Mouse (Mus musculus): ENCODE measurements around the gene Papln. TPM values are rescaled to one million over a fixed set of nuclear protein-coding genes. Genes with fewer than 3 reads are reported as not detected.
A peak's percentile ranks its signal among the peaks of the same experiment; 100 is the strongest.

Papln gene
- total RNA-seq, 2 experiments from 2014 or later: 23.1 to 26.2 TPM

GRCm38 (mm10) chr12:83795051-83795450, 31.6 kb downstream of the Papln start:
- no peak for DNase-seq (ENCODE audit: extremely low spot score in 1 of 2, low spot score in 2 of 2)
- intact Hi-C loops (cut with DNase I): no loop called here

DNA sequence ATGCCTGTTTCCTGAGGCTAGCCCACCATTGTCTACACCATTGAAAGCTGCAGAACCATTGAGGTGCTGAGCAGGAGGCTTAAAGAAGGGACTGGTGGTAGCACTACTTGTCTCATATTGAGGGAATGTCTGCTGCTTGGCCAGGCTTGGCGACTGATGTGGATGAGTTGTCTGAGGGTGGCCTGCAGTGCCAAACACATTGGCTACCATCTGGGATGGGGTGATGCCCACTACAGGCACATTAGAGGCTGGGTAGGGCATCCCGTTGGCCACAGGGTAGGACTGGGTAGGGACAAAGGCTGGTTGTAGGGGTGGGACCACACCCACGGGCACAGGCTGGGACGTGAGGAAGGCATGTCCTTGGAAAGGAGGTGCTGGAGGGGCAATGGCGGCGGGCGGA, 32.2 kb downstream of the Papln start:
- DNase-seq (ENCODE audit: extremely low spot score in 1 of 2, low spot score in 2 of 2): no peak
- intact Hi-C loops (cut with DNase I): no loop called here

DNA sequence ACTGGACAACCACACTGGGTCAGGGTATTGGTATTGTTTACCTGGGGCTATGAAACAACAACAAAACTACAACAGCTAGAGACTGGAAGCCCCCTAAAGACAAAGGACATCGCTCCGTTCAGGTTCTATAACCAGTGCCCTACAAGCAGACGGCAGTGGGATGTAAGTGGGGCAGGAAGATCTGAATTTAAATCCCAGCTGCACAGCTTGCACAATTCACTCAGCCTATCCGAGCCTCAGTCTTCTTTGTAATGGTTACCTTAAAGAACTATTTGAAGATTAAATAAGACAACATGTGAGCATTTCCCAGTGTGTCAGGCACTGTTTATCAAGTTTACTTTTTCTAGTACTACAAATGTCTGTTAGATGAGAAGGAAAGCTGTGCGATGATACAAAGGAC, 34.9 kb downstream of the Papln start:
- intact Hi-C loops (cut with DNase I): no loop called here
- DNase-seq (ENCODE audit: extremely low spot score in 1 of 2, low spot score in 2 of 2): no peak

- intact Hi-C loops (cut with DNase I): no loop called here
Observed at GRCm38 (mm10) chr12:83800943-83801342, 37.5 kb downstream of the Papln start.

DNA sequence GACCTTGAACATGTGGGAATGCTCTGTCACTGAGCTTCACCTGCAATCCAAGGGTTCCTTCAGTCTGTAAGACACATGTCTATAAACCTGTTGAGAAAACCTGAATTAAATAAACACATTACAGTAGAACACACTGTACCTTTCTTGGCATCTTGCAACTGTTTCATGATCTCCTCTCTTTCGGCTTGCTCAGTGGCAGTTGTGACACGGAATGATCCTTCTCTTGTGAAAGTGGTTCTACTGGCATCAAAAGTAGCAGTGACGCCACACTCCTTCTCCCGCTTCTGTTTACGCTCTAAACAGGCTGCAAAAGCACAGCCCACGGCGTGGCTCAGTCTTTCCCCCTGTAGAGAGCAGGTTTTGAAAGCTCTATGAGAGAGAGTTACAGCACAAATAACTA, 40.2 kb downstream of the Papln start:
- DNase-seq (ENCODE audit: extremely low spot score in 1 of 2, low spot score in 2 of 2): no peak
- intact Hi-C loops (cut with DNase I): no loop called here

More at GRCm38 (mm10) chr12:83800943-83801342, 37.5 kb downstream of the Papln start:
- peak in 1 of 2 experiments; percentile 42 for DNase-seq (ENCODE audit: extremely low spot score in 1 of 2, low spot score in 2 of 2)

DNA sequence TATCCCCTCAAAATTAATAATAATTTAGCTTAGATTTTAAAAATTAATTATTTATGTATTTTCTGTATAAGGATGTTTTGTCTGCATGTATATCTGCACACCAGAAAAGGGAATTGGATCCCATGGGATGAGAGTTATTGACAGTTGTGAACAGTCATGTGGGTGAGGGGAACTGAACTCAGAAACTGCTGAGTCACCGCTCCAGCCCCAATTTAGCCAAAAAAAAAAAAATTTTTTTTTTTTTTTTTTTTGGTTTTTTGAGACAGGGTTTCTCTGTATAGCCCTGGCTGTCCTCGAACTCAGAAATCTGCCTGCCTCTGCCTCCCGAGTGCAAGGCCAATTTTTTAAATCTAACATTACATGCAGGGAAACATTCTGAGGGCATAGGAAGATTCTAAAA, 48.5 kb downstream of the Papln start:
- intact Hi-C loops (cut with DNase I): no loop called here
- DNase-seq (ENCODE audit: extremely low spot score in 1 of 2, low spot score in 2 of 2): no peak

GRCm38 (mm10) chr12:83816616-83817015, 53.2 kb downstream of the Papln start:
- intact Hi-C loops (cut with DNase I): no loop called here
- no peak for DNase-seq (ENCODE audit: extremely low spot score in 1 of 2, low spot score in 2 of 2)

- intact Hi-C loops (cut with DNase I): no loop called here
- no peak for DNase-seq (ENCODE audit: extremely low spot score in 1 of 2, low spot score in 2 of 2)
Observed at GRCm38 (mm10) chr12:83830424-83830823, 67.0 kb downstream of the Papln start.

DNA sequence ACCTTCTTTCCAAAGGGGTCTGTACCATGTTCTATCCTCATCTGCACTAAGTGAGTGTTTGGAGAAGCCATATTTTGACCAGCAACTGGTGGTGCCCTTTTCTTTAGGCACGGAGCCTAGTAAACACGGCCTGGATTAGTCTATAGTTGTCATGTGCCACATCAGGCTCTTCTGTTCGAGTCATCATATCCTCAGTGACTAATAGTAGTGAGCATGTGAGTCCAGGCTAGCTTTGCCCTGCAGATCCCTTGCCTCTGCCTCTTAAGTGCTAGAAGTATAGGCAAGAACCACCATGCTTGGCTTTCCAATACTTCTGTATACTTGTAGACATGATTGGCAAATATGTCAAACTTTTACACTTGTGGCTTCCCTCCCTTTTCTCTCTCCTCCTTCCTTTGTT, 70.5 kb downstream of the Papln start:
- DNase-seq (ENCODE audit: extremely low spot score in 1 of 2, low spot score in 2 of 2): no peak
- intact Hi-C loops (cut with DNase I): no loop called here

DNA sequence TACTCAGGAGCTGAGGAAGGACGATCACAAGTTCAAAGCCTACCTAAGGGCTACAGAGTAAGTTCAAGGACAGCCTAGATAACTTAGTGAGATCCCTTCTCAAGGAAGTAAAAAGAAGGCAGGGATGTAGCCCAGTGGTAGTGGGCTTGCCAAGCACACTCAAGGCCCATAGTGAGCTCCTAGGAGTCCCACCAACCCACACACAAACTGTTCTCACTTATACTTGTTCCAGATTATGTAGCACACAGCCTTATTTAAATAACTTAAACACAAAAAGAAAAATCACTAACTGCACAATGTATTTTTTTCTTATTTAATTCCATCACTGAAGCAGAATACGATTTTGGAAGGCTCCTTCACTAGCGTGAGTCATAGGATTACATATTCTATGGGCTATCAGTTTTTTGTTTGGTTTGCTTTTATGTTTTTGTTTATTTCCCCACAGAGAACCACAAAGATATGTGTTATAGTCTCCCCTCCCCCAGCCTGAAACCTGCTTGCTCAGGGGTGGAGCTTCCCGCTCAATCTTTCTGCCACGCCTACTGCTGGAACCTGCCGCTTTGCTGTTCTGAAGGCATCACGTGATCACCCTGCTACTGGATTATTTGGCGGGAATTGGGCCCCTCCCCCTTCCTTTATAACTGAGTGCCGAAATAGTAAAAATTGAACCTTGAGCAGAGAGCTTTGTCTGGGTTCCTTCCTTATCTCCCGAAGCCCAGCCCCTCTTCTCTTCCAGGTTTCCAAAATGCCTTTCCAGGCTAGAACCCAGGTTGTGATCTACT, 78.2 kb downstream of the Papln start:
- no peak for DNase-seq (ENCODE audit: extremely low spot score in 1 of 2, low spot score in 2 of 2)
- intact Hi-C loops (cut with DNase I): no loop called here

Other genes starting within 250 kb of the Papln start
- gene Dcaf4, start 243.2 kb upstream of the Papln start, total RNA-seq (2021): 10 to 100 TPM; 28.7 to 32.3 TPM
- 10 to 100 TPM; 37.2 to 40.3 TPM for gene Zfyve1, start 166.4 kb upstream of the Papln start, total RNA-seq (2021)
- 100 to 1,000 TPM; 124 to 131 TPM for gene Rbm25, start 132.4 kb upstream of the Papln start, total RNA-seq (2021)
- gene Psen1, start 75.5 kb upstream of the Papln start, total RNA-seq (2021): 10 to 100 TPM; 63.2 to 66.8 TPM
- gene Numb, start 158.3 kb downstream of the Papln start, total RNA-seq (2021): 10 to 100 TPM; 30.6 to 32.3 TPM
- 10 to 100 TPM; 16.6 to 17.1 TPM for gene Riox1, start 187.0 kb downstream of the Papln start, total RNA-seq (2021)
- gene Heatr4, start 221.2 kb downstream of the Papln start, total RNA-seq (2021): not detected
- 1 to 10 TPM; 7.6 to 7.7 TPM for gene Acot2, start 224.2 kb downstream of the Papln start, total RNA-seq (2021)
- 10 to 100 TPM; 18.6 to 20.2 TPM for gene Acot1, start 245.9 kb downstream of the Papln start, total RNA-seq (2021)

Data from left cerebral cortex, postnatal 10 days (tissue).